Mouse (Mus musculus): Measurements from ENCODE around the gene Tprgl. TPM values are rescaled to one million over a fixed set of nuclear protein-coding genes. Genes with fewer than 3 reads are reported as not detected.

Gene Tprgl
- polyA plus RNA-seq, 1 experiment from 2014 or later = 223 TPM

DNA sequence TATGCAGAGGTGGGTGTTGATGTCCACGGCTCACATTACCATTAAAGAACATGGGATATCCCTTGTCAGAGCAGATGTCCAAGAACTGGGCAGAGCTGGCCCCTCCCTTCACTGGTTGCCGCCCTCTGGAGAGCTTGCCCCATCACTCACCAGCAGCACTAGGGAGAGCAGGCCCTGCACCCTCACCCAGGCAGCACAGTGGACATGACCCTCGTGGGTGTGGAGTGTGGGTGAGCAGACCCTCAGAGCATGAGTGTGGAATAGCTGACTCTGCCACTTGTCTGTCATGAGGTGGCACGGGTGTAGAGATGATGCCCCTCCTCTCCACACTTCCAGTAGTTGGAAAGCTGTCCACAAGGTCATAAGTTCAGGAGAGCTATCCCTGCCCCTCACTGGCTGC is 25.7 kb downstream of the Tprgl start:
- H3K9ac ChIP-seq (ENCODE audit: low read depth, low read length) = no peak overlapping the region
- no peak overlapping the region for H3K27ac ChIP-seq (ENCODE audit: low read length)
- H3K9me3 ChIP-seq (replicated peaks; ENCODE audit: control insufficient read depth, low read length, poor library complexity, severe bottlenecking) = no peaks in the 10 kb centered on the region
- H3K4me3 ChIP-seq (ENCODE audit: low read depth, low read length) = no peak overlapping the region
- peaks cover 39% of the 10 kb centered on the region for H3K27me3 ChIP-seq (ENCODE audit: control insufficient read depth, insufficient read depth, low read depth, low read length)
- H3K36me3 ChIP-seq (ENCODE audit: control insufficient read depth, insufficient read depth, low read length) = no peaks in the 10 kb centered on the region
- ATAC-seq = no peak
- H3K4me2 ChIP-seq (ENCODE audit: low read length) = no peak overlapping the region
- 68% methylated on average over 4 of the region's 4 CpGs for WGBS
- H3K4me1 ChIP-seq (ENCODE audit: control insufficient read depth, insufficient read depth, low read length) = peaks cover 6% of the 10 kb centered on the region

DNA sequence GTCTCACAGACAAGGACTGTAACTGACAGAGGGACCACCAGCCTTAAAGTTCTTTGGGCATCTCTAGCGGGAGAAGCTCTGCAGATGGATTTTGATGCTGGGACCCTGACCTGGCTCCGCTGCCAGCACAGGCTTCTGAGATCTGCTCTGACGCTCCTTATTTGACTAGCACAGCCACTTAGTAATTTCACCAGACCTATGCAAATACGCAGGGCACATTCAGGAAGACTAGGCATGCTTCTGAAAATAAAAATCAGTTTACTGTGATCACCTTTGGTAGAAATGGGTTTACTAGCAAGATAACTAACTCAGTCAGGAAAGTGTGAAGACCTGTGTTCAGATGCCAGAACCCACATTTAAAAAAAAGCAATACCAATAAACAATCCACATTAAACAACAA is 28.6 kb downstream of the Tprgl start:
- Histone ChIP-seq H3K9ac (ENCODE audit: low read depth, low read length) (no peak overlapping the region), H3K9me3 (replicated peaks; ENCODE audit: control insufficient read depth, low read length, poor library complexity, severe bottlenecking) (no peaks in the 10 kb centered on the region), H3K4me2 (ENCODE audit: low read length) (no peak overlapping the region), H3K27ac (ENCODE audit: low read length) (no peak overlapping the region), H3K4me1 (ENCODE audit: control insufficient read depth, insufficient read depth, low read length) (no peaks in the 10 kb centered on the region), H3K27me3 (ENCODE audit: control insufficient read depth, insufficient read depth, low read depth, low read length) (peaks cover 21% of the 10 kb centered on the region), H3K36me3 (ENCODE audit: control insufficient read depth, insufficient read depth, low read length) (no peaks in the 10 kb centered on the region), H3K4me3 (ENCODE audit: low read depth, low read length) (no peak overlapping the region)
- 82% methylated on average over 4 of the region's 4 CpGs for WGBS
- no peak for ATAC-seq

DNA sequence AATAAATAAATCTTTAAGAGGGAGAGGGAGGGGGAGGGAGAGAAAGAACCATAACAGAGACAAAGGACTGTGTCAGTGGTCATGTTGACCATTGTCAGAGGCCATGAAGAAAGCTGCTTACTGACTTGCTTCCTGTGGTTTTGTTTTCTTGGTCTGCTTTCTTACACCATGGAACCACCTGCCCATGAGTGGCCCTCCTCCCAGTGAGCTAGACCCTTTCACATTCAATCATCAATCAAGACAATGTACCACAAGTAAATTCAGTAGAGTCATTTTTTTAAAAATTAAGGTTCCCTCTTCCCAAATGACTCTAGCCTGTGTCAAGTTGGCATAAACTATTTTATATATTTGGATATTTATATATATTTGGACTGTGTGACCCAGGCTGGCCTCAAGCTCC is 30.5 kb downstream of the Tprgl start:
- peaks cover 7% of the 10 kb centered on the region; the same call in 1 of the 2 replicates for H3K27me3 ChIP-seq (ENCODE audit: control insufficient read depth, insufficient read depth, low read depth, low read length)
- no peaks in the 10 kb centered on the region for H3K36me3 ChIP-seq (ENCODE audit: control insufficient read depth, insufficient read depth, low read length)
- H3K4me3 ChIP-seq (ENCODE audit: low read depth, low read length) = no peak overlapping the region
- H3K27ac ChIP-seq (ENCODE audit: low read length) = no peak overlapping the region
- no peaks in the 10 kb centered on the region for H3K9me3 ChIP-seq (replicated peaks; ENCODE audit: control insufficient read depth, low read length, poor library complexity, severe bottlenecking)
- H3K4me1 ChIP-seq (ENCODE audit: control insufficient read depth, insufficient read depth, low read length) = no peaks in the 10 kb centered on the region
- no peak overlapping the region for H3K9ac ChIP-seq (ENCODE audit: low read depth, low read length)
- ATAC-seq = no peak
- H3K4me2 ChIP-seq (ENCODE audit: low read length) = no peak overlapping the region

DNA sequence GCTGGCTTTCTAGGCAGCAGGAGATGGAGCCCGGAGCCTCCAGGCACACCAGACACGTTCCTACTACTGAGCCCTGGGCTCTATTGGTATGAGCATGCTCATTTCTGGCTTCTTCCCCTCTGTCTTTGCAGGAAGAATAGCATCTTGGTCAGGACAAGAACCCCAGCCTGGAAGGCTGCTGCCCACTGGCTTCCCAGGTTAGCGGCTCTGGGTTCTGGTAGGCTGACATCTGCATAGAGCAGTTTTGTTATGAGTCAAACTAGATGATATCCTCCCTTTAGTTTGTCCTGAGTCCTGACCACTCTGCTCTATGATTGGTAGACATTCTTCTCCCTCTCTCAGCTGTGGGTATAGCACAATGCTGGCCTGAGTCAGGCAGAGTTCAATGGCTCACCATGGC is 33.2 kb downstream of the Tprgl start:
- no peak for ATAC-seq
- 73% methylated on average over 3 of the region's 3 CpGs for WGBS
- no peaks in the 10 kb centered on the region for H3K36me3 ChIP-seq (ENCODE audit: control insufficient read depth, insufficient read depth, low read length)

DNA sequence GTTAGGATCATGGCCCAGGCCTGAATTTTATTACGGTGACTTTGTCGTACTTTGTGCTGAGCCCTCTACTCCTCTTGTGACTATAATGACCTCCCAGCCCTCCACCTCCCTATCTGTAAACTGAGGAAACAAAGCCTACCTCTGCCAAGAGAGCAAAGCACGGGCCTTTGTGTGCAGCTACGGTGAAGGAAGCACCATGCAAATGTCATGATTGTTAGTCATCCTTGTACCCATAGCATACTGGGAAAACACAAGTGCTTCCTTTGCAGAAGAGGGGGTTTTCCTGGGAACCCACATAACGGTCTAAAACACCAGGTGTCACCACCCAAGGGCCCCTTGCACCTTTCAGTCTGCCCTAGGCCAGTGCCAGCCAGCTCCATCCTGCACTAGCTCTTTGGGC is 35.3 kb downstream of the Tprgl start:
- H3K4me3 ChIP-seq (ENCODE audit: low read depth, low read length) = no peak overlapping the region
- no peak for ATAC-seq
- H3K4me2 ChIP-seq (ENCODE audit: low read length) = no peak overlapping the region
- WGBS = 77% methylated on average over 5 of the region's 5 CpGs
- H3K27me3 ChIP-seq (ENCODE audit: control insufficient read depth, insufficient read depth, low read depth, low read length) = peaks cover 3% of the 10 kb centered on the region; the same call in 1 of the 2 replicates
- no peak overlapping the region for H3K27ac ChIP-seq (ENCODE audit: low read length)
- H3K9ac ChIP-seq (ENCODE audit: low read depth, low read length) = no peak overlapping the region
- H3K36me3 ChIP-seq (ENCODE audit: control insufficient read depth, insufficient read depth, low read length) = no peaks in the 10 kb centered on the region
- H3K9me3 ChIP-seq (replicated peaks; ENCODE audit: control insufficient read depth, low read length, poor library complexity, severe bottlenecking) = no peaks in the 10 kb centered on the region
- no peaks in the 10 kb centered on the region for H3K4me1 ChIP-seq (ENCODE audit: control insufficient read depth, insufficient read depth, low read length)

More for the DNA sequence above, 33.2 kb downstream of the Tprgl start:
- H3K4me3 ChIP-seq (ENCODE audit: low read depth, low read length) = no peak overlapping the region
- H3K9ac ChIP-seq (ENCODE audit: low read depth, low read length) = no peak overlapping the region
- no peaks in the 10 kb centered on the region for H3K9me3 ChIP-seq (replicated peaks; ENCODE audit: control insufficient read depth, low read length, poor library complexity, severe bottlenecking)
- peaks cover 3% of the 10 kb centered on the region; the same call in 1 of the 2 replicates for H3K27me3 ChIP-seq (ENCODE audit: control insufficient read depth, insufficient read depth, low read depth, low read length)
- no peak overlapping the region for H3K4me2 ChIP-seq (ENCODE audit: low read length)
- H3K4me1 ChIP-seq (ENCODE audit: control insufficient read depth, insufficient read depth, low read length) = no peaks in the 10 kb centered on the region
- H3K27ac ChIP-seq (ENCODE audit: low read length) = no peak overlapping the region

DNA sequence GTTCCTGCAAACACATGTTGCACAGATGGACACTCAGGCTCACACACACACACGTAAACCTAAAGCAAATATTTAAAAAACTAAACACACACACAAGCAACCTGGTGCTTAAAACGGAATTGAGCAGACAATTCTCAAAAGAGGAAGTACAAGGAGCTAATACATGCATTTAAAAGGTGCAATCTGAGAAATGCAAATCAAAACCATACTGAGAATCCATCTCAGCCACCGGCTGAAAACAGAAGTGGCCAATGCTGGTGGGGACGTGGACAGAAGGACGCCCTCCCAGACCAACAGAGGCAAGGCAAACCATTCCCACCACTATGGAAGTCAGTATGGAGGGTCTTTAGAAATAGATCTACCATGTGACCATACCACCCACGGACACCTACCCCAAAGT is 36.9 kb downstream of the Tprgl start:
- Histone ChIP-seq H3K4me3 (ENCODE audit: low read depth, low read length) (no peak overlapping the region), H3K4me1 (ENCODE audit: control insufficient read depth, insufficient read depth, low read length) (no peaks in the 10 kb centered on the region), H3K36me3 (ENCODE audit: control insufficient read depth, insufficient read depth, low read length) (no peaks in the 10 kb centered on the region), H3K27me3 (ENCODE audit: control insufficient read depth, insufficient read depth, low read depth, low read length) (no peaks in the 10 kb centered on the region), H3K27ac (ENCODE audit: low read length) (no peak overlapping the region), H3K9ac (ENCODE audit: low read depth, low read length) (no peak overlapping the region), H3K4me2 (ENCODE audit: low read length) (no peak overlapping the region), H3K9me3 (replicated peaks; ENCODE audit: control insufficient read depth, low read length, poor library complexity, severe bottlenecking) (no peaks in the 10 kb centered on the region)
- ATAC-seq = no peak
- WGBS = 80% methylated on average over 6 of the region's 6 CpGs

DNA sequence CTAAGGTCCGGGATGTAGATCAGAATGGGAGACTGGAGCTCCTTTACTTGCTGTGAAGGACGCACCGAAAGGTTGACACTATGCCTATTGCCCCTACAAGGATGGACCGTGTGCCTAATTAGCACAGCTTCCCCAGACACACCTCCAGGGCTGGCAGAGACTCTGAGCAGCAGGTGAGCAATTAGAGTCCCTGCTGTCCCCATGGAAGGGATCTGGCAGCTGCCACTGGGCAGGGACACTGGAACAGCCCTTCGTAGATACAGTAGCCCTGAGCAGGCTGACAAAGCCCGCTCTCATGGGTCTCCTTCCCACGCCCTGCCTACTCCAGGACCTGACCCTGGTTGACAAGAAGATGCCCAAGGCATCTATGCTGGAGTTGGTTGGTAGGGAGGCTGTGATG is 38.1 kb downstream of the Tprgl start:
- ATAC-seq = no peak

DNA sequence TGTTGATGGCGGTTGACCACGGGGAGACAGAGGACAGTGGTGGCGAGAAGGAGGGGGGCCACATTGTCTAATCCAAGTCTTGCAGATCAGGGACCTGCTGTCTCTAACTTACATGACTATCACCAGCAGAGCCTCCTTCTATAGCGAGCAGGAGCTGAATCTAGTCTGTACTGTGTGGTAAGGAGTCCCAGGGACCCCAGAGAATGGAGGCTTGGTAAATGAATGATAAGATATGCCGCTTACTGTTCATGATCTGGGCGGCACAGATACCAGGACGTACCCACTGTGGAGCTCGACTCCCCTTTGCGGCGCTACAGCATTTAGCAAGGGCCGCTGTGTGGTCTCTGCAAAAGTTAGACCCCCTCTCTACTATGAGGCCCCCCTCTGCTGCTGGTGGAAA is 38.7 kb downstream of the Tprgl start:
- Histone ChIP-seq H3K9ac (ENCODE audit: low read depth, low read length) (no peak overlapping the region), H3K27ac (ENCODE audit: low read length) (no peak overlapping the region), H3K36me3 (ENCODE audit: control insufficient read depth, insufficient read depth, low read length) (no peaks in the 10 kb centered on the region), H3K4me1 (ENCODE audit: control insufficient read depth, insufficient read depth, low read length) (no peaks in the 10 kb centered on the region), H3K4me3 (ENCODE audit: low read depth, low read length) (no peak overlapping the region), H3K9me3 (replicated peaks; ENCODE audit: control insufficient read depth, low read length, poor library complexity, severe bottlenecking) (no peaks in the 10 kb centered on the region), H3K4me2 (ENCODE audit: low read length) (no peak overlapping the region), H3K27me3 (ENCODE audit: control insufficient read depth, insufficient read depth, low read depth, low read length) (no peaks in the 10 kb centered on the region)
- 77% methylated on average over 11 of the region's 11 CpGs for WGBS
- no peak for ATAC-seq

More for the DNA sequence above, 38.1 kb downstream of the Tprgl start:
- Histone ChIP-seq H3K27me3 (ENCODE audit: control insufficient read depth, insufficient read depth, low read depth, low read length) (no peaks in the 10 kb centered on the region), H3K27ac (ENCODE audit: low read length) (no peak overlapping the region), H3K9ac (ENCODE audit: low read depth, low read length) (no peak overlapping the region), H3K4me3 (ENCODE audit: low read depth, low read length) (no peak overlapping the region), H3K4me2 (ENCODE audit: low read length) (no peak overlapping the region), H3K36me3 (ENCODE audit: control insufficient read depth, insufficient read depth, low read length) (no peaks in the 10 kb centered on the region), H3K9me3 (replicated peaks; ENCODE audit: control insufficient read depth, low read length, poor library complexity, severe bottlenecking) (no peaks in the 10 kb centered on the region), H3K4me1 (ENCODE audit: control insufficient read depth, insufficient read depth, low read length) (no peaks in the 10 kb centered on the region)
- WGBS = 77% methylated on average over 7 of the region's 7 CpGs

DNA sequence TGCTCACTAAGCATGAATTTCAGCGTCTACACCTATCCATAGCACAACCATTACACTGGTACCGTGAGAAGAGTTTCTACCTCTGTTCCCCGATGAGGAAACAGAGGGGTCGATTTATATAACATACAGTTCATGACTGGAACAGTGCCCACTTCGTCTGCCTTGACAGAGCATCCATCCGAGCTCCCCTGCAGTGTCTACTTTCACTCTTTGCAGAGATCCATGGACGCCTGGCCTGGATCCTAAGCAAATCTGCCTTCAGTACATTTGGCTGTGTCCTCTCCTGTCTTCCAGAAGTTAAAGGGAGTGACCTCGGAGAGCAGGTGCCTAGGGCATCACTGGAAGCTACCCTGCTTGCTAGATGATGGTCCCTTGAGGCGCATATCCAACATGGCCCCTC is 41.3 kb downstream of the Tprgl start:
- H3K27me3 ChIP-seq (ENCODE audit: control insufficient read depth, insufficient read depth, low read depth, low read length) = no peaks in the 10 kb centered on the region
- no peaks in the 10 kb centered on the region for H3K36me3 ChIP-seq (ENCODE audit: control insufficient read depth, insufficient read depth, low read length)
- H3K27ac ChIP-seq (ENCODE audit: low read length) = no peak overlapping the region
- 82% methylated on average over 9 of the region's 9 CpGs for WGBS
- H3K4me3 ChIP-seq (ENCODE audit: low read depth, low read length) = no peak overlapping the region
- no peak for ATAC-seq
- H3K4me2 ChIP-seq (ENCODE audit: low read length) = no peak overlapping the region
- no peaks in the 10 kb centered on the region for H3K9me3 ChIP-seq (replicated peaks; ENCODE audit: control insufficient read depth, low read length, poor library complexity, severe bottlenecking)
- no peak overlapping the region for H3K9ac ChIP-seq (ENCODE audit: low read depth, low read length)
- H3K4me1 ChIP-seq (ENCODE audit: control insufficient read depth, insufficient read depth, low read length) = no peaks in the 10 kb centered on the region

DNA sequence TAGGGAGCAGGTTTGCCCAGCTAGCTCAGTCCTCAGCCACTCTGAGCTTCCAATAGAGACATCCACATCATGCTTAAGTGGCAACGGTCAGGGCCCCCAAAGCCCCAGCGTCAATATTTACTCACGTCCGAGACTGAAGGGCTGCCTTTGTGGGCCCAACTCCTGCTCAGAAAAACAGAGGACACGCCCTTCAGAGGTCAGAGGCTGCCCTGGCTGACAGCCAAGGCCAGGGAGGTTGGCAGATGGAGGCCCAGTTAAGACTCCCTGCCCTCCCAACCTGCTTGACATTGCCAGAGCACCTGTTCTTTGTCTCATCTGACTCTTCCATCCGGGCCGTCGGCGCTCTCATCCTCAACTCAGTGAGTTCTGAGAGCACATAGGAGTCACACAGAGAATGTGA is 41.7 kb downstream of the Tprgl start:
- no peaks in the 10 kb centered on the region for H3K4me1 ChIP-seq (ENCODE audit: control insufficient read depth, insufficient read depth, low read length)
- no peak for ATAC-seq
- 62% methylated on average over 9 of the region's 9 CpGs for WGBS
- H3K4me2 ChIP-seq (ENCODE audit: low read length) = no peak overlapping the region
- H3K36me3 ChIP-seq (ENCODE audit: control insufficient read depth, insufficient read depth, low read length) = no peaks in the 10 kb centered on the region
- no peak overlapping the region for H3K4me3 ChIP-seq (ENCODE audit: low read depth, low read length)
- no peaks in the 10 kb centered on the region for H3K27me3 ChIP-seq (ENCODE audit: control insufficient read depth, insufficient read depth, low read depth, low read length)
- no peak overlapping the region for H3K27ac ChIP-seq (ENCODE audit: low read length)
- H3K9ac ChIP-seq (ENCODE audit: low read depth, low read length) = no peak overlapping the region
- no peaks in the 10 kb centered on the region for H3K9me3 ChIP-seq (replicated peaks; ENCODE audit: control insufficient read depth, low read length, poor library complexity, severe bottlenecking)

Data from midbrain, embryonic 16.5 days (tissue).